In the genomic region with DNA sequence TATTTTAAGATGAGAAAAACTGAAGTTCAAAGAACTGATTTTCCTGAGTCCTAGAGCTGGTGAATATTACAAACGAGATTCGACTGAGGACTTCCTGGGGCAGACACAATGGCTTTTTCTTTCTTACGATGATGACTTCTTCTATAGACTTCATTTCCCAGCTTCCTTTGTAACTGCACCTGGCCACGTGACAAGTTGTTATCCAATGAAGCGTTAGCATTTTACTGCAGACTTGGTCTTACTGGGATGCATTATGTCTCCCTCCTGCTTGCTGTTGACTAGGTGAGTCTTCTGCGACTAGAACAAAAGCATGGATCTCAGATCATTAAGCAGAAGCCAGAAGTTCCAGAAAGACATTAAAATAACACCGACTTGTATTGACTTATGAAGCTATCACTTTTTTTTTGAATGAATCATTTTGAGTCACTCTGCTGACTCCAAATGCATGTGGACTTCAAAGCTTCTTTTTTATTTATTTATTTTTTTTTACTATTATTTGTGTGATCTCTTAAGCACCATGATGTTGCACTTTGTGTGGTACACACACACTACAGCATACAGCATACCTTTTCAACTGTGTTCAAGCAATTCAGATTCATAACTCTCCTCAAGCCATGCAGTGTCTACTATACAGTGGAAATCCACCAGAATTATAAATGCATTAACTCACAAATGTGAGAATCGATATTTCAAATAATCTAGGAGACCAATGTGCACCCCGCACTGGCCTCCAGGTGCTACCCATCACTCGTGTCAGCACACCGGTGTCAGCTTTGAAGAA, we compare ENCODE assay signal across 10 mouse cellular contexts.
DNase-seq lines count a peak whose midpoint lies in the region; ATAC-seq and TF ChIP-seq lines count a peak whose summit lies in the region.
"Had no signal": no experiment of that assay in that cellular context is flagged by ENCODE, and none has a peak within 500 bp of the region (broad histone marks: within the 10 kb centered on the region; RNA-seq: fewer than 3 reads in every experiment).

No protein-coding gene starts in this region.

- no peak for ATAC-seq in stomach, embryonic 14.5 days (ENCODE audit: insufficient number of reproducible peaks, insufficient read depth, low FRiP score, low read depth)
- no peak for ATAC-seq in stomach, postnatal 0 days (ENCODE audit: low FRiP score, low TSS enrichment)
- peak; percentile 32; the same call in 1 of the 2 replicates for ATAC-seq in forebrain, embryonic 14.5 days
- ATAC-seq in liver, postnatal 0 days, result no peak

- no peak for TF ChIP-seq EP300 in stomach, postnatal 0 days (optimal IDR thresholded peaks at IDR 0.05)
- TF ChIP-seq EP300 in liver, postnatal 0 days (IDR thresholded peaks at IDR 0.05; ENCODE audit: low read depth), result no peak

- H3K36me3 ChIP-seq in stomach, embryonic 14.5 days (ENCODE audit: control insufficient read depth, insufficient read depth, low read length), result no peaks in the 10 kb centered on the region
- H3K36me3 ChIP-seq in stomach, postnatal 0 days (ENCODE audit: control insufficient read depth, insufficient read depth, low read length), result no peaks in the 10 kb centered on the region
- no peaks in the 10 kb centered on the region for H3K36me3 ChIP-seq in forebrain, embryonic 14.5 days (ENCODE audit: control insufficient read depth, insufficient read depth, low read length)
- H3K36me3 ChIP-seq in midbrain, embryonic 10.5 days, result peaks cover 9% of the 10 kb centered on the region; the same call in 1 of the 2 replicates
- no peaks in the 10 kb centered on the region for H3K36me3 ChIP-seq in liver, postnatal 0 days (replicated peaks; ENCODE audit: insufficient read depth, low read length)
- H3K36me3 ChIP-seq: neural tube, embryonic 12.5 days had no signal

- H3K4me3 ChIP-seq in stomach, embryonic 14.5 days (ENCODE audit: low read depth, low read length), result no peak overlapping the region
- no peak overlapping the region for H3K4me3 ChIP-seq in stomach, postnatal 0 days (ENCODE audit: low read depth, low read length)
- H3K4me3 ChIP-seq in forebrain, embryonic 14.5 days (ENCODE audit: low read depth, low read length), result no peak overlapping the region
- H3K4me3 ChIP-seq in midbrain, embryonic 10.5 days, result no peak overlapping the region
- H3K4me3 ChIP-seq in liver, postnatal 0 days (ENCODE audit: low read depth, low read length), result no peak overlapping the region
- H3K4me3 ChIP-seq: neural tube, embryonic 12.5 days had no signal

- peaks cover 26% of the 10 kb centered on the region; the same call in 1 of the 2 replicates for H3K4me1 ChIP-seq in stomach, embryonic 14.5 days (ENCODE audit: control insufficient read depth, insufficient read depth, low read length)
- no peaks in the 10 kb centered on the region for H3K4me1 ChIP-seq in stomach, postnatal 0 days (replicated peaks; ENCODE audit: control insufficient read depth, insufficient read depth)
- peaks cover 24% of the 10 kb centered on the region for H3K4me1 ChIP-seq in forebrain, embryonic 14.5 days (ENCODE audit: control insufficient read depth, insufficient read depth, low read length)
- H3K4me1 ChIP-seq in midbrain, embryonic 10.5 days, result peaks cover 35% of the 10 kb centered on the region
- H3K4me1 ChIP-seq in liver, postnatal 0 days (ENCODE audit: insufficient read depth), result no peaks in the 10 kb centered on the region

- WGBS in stomach, embryonic 14.5 days, result 52% methylated on average over 11 of the region's 11 CpGs
- 56% methylated on average over 11 of the region's 11 CpGs for WGBS in stomach, postnatal 0 days
- 52% methylated on average over 11 of the region's 11 CpGs for WGBS in forebrain, embryonic 14.5 days
- WGBS in midbrain, embryonic 10.5 days, result 64% methylated on average over 11 of the region's 11 CpGs
- 66% methylated on average over 11 of the region's 11 CpGs for WGBS in liver, postnatal 0 days (ENCODE audit: insufficient replicate concordance)

- no peaks in the 10 kb centered on the region for H3K9me3 ChIP-seq in stomach, embryonic 14.5 days (ENCODE audit: control insufficient read depth, low read depth, low read length)
- H3K9me3 ChIP-seq in stomach, postnatal 0 days (ENCODE audit: control insufficient read depth, low read length), result no peaks in the 10 kb centered on the region
- no peaks in the 10 kb centered on the region for H3K9me3 ChIP-seq in forebrain, embryonic 14.5 days (replicated peaks; ENCODE audit: control insufficient read depth, low read length)
- H3K9me3 ChIP-seq in midbrain, embryonic 10.5 days (replicated peaks), result peaks cover 7% of the 10 kb centered on the region
- no peaks in the 10 kb centered on the region for H3K9me3 ChIP-seq in liver, postnatal 0 days (ENCODE audit: low read length)
- H3K9me3 ChIP-seq: neural tube, embryonic 12.5 days had no signal

- peak overlapping the region; percentile 78; the same call in 1 of the 2 replicates for H3K27ac ChIP-seq in stomach, embryonic 14.5 days (ENCODE audit: low read length)
- no peak overlapping the region for H3K27ac ChIP-seq in stomach, postnatal 0 days (replicated peaks)
- H3K27ac ChIP-seq in forebrain, embryonic 14.5 days (ENCODE audit: low read depth, low read length), result peak overlapping the region; percentile 56
- peak overlapping the region; percentile 89 for H3K27ac ChIP-seq in midbrain, embryonic 10.5 days (replicated peaks)
- no peak overlapping the region for H3K27ac ChIP-seq in liver, postnatal 0 days (ENCODE audit: low read depth)
- H3K27ac ChIP-seq: liver, embryonic 14.5 days; neural tube, embryonic 12.5 days had no signal

- no peaks in the 10 kb centered on the region for H3K27me3 ChIP-seq in stomach, embryonic 14.5 days (ENCODE audit: control insufficient read depth, insufficient read depth, low read length)
- H3K27me3 ChIP-seq in stomach, postnatal 0 days (ENCODE audit: control insufficient read depth, insufficient read depth, low read length), result no peaks in the 10 kb centered on the region
- H3K27me3 ChIP-seq in forebrain, embryonic 14.5 days (replicated peaks; ENCODE audit: control insufficient read depth, insufficient read depth, low read length), result no peaks in the 10 kb centered on the region
- no peaks in the 10 kb centered on the region for H3K27me3 ChIP-seq in midbrain, embryonic 10.5 days (ENCODE audit: low read depth, poor library complexity, severe bottlenecking)
- no peaks in the 10 kb centered on the region for H3K27me3 ChIP-seq in liver, postnatal 0 days (ENCODE audit: insufficient read depth, low read length)
- H3K27me3 ChIP-seq: neural tube, embryonic 12.5 days had no signal

- no peak for DNase-seq in stomach, postnatal 0 days (ENCODE audit: low spot score)
- peak; percentile 87 for DNase-seq in forebrain, embryonic 14.5 days (ENCODE audit: low spot score)
- no peak for DNase-seq in midbrain, embryonic 10.5 days (ENCODE audit: low spot score)
- DNase-seq in testis, postnatal 10 days (ENCODE audit: low spot score), result no peak
- no peak for DNase-seq in ovary, postnatal 14 days (ENCODE audit: low spot score)
- DNase-seq in liver, postnatal 0 days, result no peak
- DNase-seq: heart, postnatal 4 days had no signal

- no peak for TF ChIP-seq CTCF in stomach, postnatal 0 days (IDR thresholded peaks at IDR 0.05; ENCODE audit: low read depth)
- no peak for TF ChIP-seq CTCF in liver, postnatal 0 days (IDR thresholded peaks at IDR 0.05; ENCODE audit: low read depth)

- no peak overlapping the region for H3K9ac ChIP-seq in stomach, embryonic 14.5 days (replicated peaks; ENCODE audit: low read depth, low read length)
- no peak overlapping the region for H3K9ac ChIP-seq in stomach, postnatal 0 days (ENCODE audit: low read length)
- no peak overlapping the region; the same call in 1 of the 2 replicates for H3K9ac ChIP-seq in forebrain, embryonic 14.5 days (ENCODE audit: low read length)
- no peak overlapping the region for H3K9ac ChIP-seq in liver, postnatal 0 days (replicated peaks)
- H3K9ac ChIP-seq: liver, embryonic 14.5 days; neural tube, embryonic 12.5 days had no signal

- no peak overlapping the region for H3K4me2 ChIP-seq in stomach, embryonic 14.5 days (replicated peaks; ENCODE audit: low read depth, low read length)
- no peak overlapping the region for H3K4me2 ChIP-seq in stomach, postnatal 0 days (replicated peaks; ENCODE audit: low read depth)
- H3K4me2 ChIP-seq in forebrain, embryonic 14.5 days (ENCODE audit: low read length), result no peak overlapping the region
- no peak overlapping the region for H3K4me2 ChIP-seq in liver, postnatal 0 days (ENCODE audit: low read depth, low read length)
- H3K4me2 ChIP-seq: neural tube, embryonic 12.5 days had no signal

Comparison
In these comparisons a context has a peak if more than half of its experiments do, and no peak if none do; other contexts are left out.
1. H3K27ac ChIP-seq: peak in stomach, embryonic 14.5 days (single experiment), forebrain, embryonic 14.5 days (single experiment) and midbrain, embryonic 10.5 days (single experiment); none in stomach, postnatal 0 days (single experiment) and liver, postnatal 0 days (single experiment).